Mouse (Mus musculus) gastrocnemius, postnatal 4 days (tissue): Measurements from ENCODE around the gene Sgo2a. TPM values are rescaled to one million over a fixed set of nuclear protein-coding genes. Genes with fewer than 3 reads are reported as not detected.
"Not testable (repeated sequence)": the region's sequence is repeated elsewhere in the genome, so short reads cannot be mapped to it uniquely, and the experiment has no call there.

Experiments used
- DNase-seq, 2 experiments: peaks; one replicate each; pipeline ENCODE4 v3.0.0; 2021 to 2022; ENCODE audit warnings: low spot score in 2 of 2, mixed read lengths in 2 of 2
- long read RNA-seq, 2 experiments: library from polyadenylated mRNA; stranded (forward); transcript quantifications; one replicate each; pipeline ENCODE4 v2.0.0; 2021
- total RNA-seq, 2 experiments: library from RNA; stranded (reverse); gene quantifications; 2 replicates each; pipeline ENCODE4 v1.2.3; 2021

The Sgo2a gene
- 1 to 10 TPM; 8.2 to 8.3 TPM for total RNA-seq
- long read RNA-seq, experiment 1, partial matches to known transcripts, result 0 of 1 reads
- long read RNA-seq, experiment 1, other reads (novel, unspliced or antisense), result 1 of 1 reads
- long read RNA-seq, experiment 2, full-length matches to known transcripts, result 4 of 6 reads
- long read RNA-seq, experiment 2, partial matches to known transcripts, result 1 of 6 reads
- long read RNA-seq, experiment 2, other reads (novel, unspliced or antisense), result 1 of 6 reads

DNA sequence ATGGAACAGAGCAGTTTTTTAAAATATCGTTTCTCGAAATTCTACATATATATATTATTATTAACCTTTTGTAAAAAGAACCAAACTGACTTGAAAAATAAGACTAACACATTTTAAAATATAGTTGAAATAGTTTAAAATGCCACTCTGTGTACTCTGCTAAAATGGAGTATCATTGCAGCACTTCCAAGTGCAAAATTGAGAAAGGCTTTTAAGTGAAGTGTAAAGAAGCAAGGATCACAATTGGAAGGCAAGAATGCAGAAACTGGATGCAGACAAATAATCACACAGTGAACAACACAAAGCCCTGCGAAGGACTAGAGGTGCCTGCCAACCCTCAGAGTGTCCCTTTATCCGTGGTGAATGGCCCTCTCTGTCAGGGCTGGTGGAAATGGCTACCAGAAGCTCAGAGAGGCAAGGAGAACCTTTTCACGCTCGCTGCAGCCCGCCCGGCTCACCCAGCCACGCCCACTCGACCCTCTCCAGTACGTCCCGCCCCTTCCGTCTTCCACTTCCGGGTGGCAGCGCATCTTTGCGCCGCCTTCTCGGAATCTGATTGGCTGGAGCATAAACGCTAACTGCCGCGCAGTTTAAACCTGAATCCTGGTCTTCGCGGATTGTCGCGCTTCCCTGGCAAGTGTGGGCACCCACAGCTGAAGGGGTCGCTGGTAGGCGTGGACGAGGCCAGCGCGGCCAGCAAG is at the start of gene Sgo2a:
Sgo2a (plus strand) TSS at position 540 of the 701 bp plus-strand sequence.
- DNase-seq, result peak; percentile 78 to 94

DNA sequence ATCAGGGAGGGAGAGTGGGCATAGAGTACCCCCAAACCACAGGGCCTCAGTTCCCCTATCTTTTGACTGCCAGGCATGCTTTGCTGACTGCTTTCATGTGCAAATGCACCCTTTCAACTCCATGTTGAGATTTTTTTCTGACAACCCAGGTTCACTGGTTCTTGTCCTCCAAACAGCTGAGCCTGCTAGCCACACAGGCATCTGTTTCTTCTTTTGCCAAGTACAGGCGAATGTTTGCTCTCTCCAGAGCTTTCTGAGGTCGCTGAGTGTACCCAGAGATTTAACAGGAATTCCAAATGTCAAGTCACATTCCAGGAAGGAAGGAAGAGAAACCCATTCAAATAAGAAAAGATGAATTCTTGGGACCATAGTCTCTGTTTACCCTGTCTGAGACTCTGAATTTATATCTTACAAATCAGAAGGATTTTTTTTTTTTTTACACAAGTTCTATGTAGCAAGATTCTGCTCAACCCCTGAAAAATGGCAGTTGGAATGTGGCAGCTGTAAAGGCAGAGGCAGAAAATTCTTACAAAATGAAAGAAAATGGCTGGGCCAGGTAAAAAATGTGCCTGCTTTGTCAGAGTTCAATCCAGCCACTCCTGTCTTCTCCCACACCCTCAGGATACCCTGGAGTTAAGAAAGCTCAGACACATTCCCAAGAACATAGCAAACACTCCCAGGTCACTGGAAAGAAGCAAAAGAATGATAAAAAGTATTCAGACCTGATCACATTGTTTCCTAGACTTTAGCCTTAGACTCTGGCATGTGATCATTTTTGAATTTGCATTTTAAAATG is 48.0 kb upstream of the Sgo2a start:
- no peak for DNase-seq

DNA sequence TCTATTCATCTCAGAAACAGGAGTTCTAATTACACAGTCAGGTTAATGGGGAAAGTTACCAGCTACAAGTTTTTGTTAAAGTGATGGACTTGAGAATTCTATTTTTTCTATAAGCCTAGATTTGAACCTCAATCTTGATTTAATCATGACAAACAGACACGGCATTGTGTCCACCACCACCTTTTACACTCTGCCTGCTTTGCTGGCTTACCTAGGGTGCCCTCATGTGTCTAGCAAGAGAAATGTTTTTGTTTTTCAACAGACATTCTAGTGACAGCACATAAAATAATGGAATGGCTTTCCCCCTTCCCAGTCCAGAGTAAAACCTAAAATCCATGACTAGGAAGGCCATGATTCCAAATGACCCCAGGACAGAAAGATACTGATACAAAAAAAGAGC is 46.6 kb upstream of the Sgo2a start:
- DNase-seq, result no peak

DNA sequence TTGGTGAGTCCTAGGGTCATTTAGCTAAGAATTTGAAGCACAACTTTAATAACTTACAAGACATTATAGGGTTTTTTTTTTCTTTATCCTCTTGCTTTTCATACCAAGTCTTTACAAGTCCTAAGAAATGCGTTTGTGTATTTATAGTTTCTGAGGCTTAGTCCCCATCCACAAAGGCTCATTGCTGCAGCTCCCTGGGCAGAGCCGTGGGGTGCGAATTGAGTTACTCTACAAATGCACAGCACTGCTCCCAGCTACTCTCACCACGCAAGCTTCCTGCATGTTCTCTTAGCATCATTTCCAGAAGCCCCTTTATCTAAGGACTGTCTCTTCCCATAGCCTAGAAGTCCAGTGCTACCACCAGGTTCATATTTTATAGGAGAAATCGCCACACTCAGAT is 46.1 kb upstream of the Sgo2a start:
- DNase-seq, result no peak

DNA sequence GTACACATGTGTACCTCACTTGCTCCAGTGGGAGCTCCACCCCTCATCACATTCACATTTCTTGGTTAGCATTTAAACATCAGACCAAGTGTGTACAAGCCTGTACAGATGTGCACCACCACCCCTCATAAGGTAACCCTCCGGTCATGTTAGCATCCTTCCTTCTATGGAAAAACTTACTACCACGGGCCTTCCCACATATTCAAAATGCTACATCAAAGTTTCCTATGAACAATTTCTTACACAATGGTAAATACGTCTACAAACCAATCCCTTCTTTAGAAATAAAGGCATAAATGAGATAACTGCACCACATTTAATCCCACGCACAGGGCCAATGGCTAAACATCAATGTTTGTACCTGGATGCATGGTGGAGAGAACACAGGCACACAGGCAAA is 43.3 kb upstream of the Sgo2a start:
- no peak for DNase-seq

DNA sequence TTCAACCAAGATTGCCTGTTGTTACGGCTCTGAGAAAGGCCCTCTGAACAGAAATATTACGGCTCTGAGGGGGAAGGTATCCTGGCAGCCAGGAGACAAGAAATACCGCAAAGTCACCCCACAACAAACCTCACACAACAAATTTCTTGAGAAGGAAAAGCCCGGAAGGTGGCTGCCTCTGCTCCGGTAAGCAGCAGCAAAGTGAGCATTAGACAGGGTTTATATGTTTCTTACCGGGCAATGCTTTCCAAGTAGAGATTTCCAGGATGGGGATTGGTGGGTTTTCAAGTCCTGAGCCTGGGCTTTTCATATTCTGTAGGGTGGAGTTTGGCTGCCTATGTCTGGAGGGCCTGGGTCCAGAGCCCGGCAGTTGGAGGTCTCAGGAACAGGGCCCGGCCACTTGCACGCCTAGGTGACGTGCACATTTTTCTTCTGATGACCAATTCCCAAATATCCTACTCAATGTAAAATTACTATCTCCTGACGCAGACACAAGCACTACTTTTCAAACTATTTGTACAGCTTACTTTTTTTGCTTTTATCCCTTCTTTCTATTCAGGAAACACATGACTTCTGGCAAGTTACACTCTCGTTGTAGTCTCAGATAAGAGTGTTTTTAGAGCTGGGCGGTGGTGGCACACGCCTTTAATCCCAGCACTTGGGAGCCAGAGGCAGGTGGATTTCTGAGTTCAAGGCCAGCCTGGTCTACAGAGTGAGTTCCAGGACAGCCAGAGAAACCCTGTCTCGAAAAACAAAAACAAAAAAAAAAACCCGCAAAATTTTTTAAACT is 42.0 kb upstream of the Sgo2a start:
- DNase-seq, result no peak

DNA sequence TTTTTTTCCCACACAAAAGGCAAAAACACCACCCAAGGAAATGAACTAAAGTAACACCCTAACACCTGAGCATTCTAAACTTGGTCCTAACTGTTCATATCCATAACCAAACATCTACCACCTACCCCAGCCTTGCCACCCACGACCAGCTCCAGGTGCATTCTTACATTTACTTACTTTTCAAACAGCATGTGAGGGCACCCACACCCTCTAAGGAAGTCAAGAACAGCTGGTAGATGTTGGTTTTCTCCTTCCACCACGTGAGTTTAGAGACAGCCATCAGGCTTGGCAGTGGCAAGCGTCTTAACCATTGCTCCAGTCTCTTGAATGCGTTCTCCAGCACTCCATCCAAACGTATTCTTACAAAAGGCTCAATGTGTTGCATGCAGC is 41.4 kb upstream of the Sgo2a start:
- DNase-seq, result no peak

DNA sequence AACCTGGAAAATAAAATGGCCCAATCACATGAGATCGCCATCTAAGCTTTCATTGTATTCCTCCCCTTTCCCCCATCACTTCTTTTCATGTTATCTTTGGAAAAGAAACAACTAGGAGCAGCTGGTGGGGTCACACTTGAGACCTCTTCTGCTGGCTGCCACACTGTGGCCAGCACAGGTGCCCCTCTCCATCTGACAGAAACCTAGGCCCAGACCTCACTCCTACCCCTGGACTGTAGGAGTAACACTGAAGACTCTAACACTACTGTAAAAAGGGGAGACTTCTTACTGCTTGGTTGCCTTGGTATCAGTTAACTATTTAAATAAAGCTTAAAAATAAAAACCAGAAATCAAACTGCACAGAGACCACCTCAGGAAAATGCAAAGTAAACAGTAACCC is 40.0 kb upstream of the Sgo2a start:
- DNase-seq, result no peak

DNA sequence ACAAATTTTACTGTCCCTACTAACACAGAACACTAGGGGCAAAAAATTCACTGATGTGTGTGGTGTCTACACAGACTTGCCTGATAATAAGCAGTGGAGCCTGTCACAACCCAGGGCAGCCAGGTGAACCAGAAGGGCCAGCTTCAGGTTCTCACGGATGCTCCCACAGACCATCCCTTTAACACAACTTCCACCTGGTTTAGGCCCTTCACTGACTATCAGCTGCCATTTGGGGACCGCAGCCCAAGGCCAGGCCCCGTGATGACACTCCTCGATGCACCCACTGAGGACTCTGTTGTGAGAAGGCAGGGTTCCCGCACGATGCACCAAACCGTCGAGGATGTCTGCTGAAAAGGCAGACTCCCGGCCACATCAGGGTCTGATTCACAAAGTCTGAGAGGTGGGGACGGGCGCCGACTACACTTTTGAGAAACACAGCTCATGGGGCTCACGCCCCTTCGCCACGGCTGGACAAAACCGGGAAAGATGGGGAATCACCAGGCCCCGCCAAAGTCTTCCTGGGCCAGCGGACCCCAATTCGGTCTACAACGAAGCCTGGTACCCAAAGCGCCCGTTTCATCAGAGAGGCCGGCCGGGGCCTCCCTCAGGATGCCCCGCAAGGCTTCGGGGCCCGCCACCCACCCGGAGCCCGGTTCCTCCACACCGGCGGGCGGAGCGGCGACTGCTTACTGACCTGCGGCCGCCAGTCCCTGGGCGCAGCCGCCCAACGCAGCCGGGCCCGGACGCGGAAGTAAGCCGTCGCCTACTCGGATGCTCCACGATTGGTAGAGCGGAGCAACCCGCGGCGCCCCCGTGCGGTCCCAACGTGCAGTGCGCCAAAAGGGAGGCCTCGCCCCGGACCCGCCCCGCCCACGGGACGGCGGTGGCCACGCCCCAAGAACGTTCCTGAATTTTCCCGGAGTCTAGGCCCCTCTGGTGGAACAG is 26.2 kb upstream of the Sgo2a start:
- peak; percentile 97 for DNase-seq

DNA sequence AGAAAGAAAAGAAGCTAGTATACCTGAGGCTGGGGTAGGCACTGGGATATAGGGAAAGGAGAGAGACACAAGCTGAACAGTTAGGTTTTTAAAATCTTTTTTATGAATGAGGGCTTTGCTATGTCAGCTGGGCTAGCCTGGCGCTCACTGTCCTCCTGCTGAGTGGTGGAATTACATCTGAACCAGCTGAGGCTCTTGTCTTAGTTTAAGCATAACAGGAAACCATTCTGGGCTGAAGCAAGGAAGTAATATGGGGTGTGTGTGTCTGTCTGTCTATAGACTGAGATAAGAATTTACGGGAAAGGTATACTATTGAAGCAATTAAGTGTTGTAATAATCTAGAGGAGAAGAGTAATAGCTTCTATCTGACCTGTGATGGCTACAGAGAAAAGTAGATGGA is 24.2 kb upstream of the Sgo2a start:
- no peak for DNase-seq

DNA sequence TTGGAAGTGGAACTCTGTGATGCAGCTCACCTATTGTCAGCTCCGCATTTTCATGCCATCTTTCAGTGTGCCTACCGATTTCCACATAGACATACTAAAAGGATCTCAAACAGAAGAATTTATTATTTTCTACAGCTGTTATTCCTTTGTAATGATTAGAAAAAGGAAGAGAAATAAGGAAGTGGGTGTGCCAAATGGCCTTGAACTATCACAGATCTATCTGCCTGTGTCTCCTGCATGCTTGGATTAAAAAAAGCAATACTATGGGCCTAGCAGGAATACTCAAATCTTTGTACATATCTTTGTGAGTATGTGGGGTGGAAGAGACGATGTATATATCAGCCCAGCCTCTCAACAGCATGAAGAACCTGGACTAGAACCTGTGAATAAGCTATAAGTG is 18.9 kb upstream of the Sgo2a start:
- DNase-seq, result no peak

DNA sequence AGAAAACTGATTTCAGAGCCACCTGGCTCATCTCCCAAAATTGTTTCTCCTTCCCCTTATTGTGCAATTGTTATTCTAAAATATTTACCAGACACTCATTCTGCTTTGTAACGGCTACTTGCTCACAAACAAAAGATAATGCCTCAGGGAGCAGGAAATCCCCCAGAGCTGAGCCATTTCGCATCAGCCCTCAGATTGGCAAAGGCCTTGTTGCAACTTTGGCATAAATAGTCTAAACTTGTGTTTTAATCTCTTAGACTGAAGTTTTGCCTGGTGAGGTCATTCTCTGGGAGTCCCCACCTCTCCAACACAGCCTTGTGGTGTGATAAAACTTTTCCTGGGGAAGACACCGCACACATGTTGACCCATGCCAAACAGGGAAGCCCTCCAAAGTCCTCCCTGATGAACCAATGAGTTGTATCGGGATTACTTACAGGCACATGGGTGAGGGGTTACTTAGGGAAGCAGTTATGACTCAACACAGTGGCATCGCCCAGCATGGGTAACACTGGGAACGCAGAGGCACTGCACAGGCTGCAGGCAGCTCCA is 6.6 kb upstream of the Sgo2a start:
- DNase-seq, result peak in 1 of 2 experiments; percentile 15

DNA sequence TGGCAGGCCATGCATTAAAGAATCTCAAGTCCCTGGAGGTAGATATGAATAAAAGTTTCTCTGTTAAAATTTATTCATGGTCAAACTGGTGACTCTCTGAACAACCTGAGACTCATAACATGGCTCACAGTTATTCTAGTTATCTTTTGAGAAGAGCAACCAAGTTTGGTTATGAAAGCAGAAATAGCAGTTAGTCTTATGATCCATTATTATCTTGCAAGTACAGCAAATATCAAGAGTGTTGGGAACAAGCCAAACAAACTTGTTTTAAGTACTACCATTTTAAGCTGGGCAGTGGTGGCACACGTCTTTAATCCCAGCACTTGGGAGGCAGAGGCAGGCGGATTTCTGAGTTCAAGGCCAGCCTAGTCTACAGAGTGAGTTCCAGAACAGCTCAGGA is 4.5 kb upstream of the Sgo2a start:
- no peak for DNase-seq

DNA sequence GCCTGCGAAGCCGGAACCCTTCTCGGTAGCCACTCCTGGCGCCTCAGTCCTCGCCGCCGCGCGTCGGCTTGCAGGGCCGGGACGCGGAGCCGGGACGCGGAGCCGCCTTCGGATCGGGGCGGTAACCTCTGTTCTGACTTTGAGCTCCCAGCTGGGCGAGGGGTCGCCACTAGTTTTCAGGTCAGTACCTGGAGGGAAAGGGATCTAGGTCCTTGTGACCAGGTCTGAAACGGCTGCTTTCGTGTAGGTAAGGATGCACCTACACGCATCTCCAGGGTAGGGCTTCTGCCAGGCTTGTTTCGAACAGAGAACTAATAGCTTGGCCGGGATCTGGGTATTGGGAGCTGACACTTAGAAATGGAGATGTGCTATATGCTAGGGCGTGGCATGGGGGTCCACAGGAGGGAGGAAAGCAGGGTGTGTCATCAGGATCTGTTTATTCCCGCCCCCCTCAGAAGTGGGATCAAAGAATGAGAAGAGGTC is 403 bp downstream of the Sgo2a start:
- no peak for DNase-seq

DNA sequence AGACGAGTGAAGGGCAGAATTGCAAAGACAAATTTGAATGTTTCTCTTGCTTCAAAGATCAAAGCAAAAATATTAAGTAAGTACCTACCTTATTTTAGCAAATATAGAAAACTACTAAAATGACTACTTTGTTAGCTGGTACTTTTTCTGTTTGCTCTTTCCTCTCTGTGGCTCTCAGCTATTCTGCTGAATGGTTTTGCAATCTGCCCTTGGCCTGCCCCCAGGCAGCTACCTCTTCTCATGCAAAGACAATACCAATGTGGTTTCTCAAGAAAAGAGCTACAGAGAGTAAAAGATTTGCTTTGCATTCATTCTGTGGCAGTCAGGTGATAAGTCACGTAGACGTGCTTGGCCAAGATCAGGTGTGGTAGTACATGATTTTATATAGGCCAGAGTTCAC is 2.4 kb downstream of the Sgo2a start:
- no peak for DNase-seq

DNA sequence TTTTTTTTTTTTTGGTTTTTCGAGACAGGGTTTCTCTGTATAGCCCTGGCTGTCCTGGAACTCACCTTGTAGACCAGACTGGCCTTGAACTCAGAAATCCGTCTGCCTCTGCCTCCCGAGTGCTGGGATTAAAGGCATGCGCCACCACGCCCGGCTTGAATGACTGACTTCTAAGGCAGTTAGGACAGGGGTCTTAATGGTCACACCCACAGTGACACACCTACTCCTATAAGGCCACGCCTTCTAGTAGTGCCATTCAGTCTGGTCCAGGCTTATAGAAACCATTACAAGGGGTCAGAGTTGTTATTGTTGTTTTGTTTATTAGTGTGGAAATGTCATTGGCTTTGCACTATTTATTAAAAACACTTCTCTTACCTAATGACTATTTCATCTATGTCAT is 10.6 kb downstream of the Sgo2a start:
- not testable (repeated sequence) for DNase-seq

DNA sequence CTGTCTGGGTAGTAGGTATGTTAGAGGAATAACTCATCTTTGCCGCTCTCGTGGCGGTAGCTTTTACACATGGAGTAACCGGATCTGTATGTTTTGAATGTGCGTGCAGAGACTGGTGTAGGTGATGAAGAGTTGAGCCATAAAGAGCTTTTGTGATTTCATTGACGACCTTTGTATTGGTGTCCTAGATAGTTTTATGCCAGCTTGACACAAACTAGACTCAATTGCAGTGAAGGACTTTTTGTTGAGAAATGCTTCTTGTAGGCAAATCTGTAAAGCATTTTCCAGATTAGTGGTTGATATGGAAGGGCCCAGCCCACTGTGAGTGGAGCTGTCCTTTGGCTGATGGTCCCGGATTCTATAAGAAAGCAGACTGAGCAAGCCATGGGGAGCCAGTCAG is 23.1 kb downstream of the Sgo2a start, which contains the start of gene Kctd18:
Kctd18 (minus strand) TSS at position 101 of the 400 bp plus-strand sequence.
- no peak for DNase-seq

DNA sequence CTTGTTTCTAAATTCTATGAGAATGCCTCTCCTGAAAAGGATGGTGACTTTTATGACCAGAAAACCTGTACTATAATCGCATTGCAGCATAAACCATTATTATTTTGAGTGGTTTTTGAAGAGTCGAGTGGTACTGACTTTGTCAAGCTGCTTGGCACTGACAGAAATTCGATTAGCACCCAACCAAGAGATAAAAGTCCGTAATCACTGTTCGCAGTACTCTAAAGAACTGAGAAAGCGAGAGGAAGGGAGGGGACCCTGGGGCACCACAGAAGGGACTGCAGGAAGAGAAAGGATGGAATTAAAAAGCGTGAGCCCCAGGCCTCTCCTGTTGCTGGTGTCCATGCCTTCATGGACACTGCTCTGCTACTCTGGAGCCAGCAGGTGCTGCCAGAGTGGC is 31.9 kb downstream of the Sgo2a start:
- no peak for DNase-seq

DNA sequence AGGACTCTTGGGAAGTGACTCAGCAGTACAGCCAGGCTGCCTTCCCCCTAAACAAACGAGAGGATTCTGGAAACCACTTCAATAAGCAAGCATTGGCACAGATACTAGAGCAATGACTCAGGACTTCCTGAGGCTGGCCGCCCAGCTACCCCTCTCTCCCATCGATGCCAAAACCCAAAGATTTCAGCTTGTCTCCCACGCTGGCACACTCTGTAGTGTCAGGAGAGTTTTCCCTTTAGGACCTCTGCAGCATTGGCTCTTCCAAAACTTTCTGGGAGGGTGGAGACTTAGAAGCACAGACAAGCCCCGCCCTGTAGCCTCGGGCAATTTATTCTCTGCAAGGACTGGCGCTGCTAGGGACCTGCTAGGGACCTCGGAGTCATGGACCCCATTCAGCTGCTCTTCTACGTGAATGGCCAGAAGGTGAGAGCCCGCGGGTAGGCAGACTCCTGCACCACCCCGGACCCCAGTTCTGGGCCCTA is 33.9 kb downstream of the Sgo2a start, which contains the start of gene Aox1:
Aox1 (plus strand) TSS at position 296 of the 482 bp plus-strand sequence.
- peak; percentile 29 to 65 for DNase-seq
